Mouse (Mus musculus) retina, postnatal 1 day (tissue): ENCODE measurements around the gene 5730522E02Rik.
A peak's percentile ranks its signal among the peaks of the same experiment; 100 is the strongest.

Source experiments
- DNase-seq: peaks from one replicate; pipeline ENCODE4 v3.0.0-alpha.2; 2012

The 5730522E02Rik gene

DNA sequence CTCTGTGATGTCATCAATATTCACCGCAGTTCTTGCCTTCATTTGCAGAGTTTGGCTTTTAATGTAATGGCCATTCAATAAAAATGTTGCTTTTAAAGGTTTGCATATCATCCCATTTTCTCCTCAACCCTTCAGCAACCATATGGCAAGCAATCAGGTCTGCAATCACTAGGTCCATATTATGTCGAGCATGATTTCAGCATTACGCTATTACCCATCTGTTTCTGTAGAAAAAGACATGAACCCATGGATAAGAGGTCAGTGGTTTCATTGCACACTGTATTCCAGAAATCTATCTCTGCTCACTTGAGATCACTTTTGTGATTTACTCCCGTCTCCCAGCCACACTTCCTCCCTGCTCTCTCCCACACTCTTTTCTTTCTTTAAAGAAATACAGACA, 213.1 kb downstream of the 5730522E02Rik start:
- no peak for DNase-seq

DNA sequence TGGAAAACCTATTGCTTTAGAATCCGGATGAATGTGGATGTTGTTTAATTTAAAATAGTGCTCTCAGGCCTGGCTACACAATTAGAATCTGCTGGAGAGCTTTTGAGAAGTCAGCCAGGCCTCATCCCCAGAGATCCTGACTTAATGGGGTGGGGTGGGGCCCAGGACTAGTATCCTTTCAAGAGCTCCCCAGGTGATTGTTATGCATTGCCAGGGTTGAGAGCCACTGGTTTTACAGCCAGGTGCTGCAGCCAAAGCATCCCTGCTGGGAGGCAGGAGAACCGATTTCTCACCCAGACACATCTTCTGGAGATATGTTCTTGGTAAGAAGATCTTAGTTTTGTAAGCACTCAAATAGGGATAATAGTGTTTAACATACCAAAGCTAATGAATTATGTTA, 216.4 kb downstream of the 5730522E02Rik start:
- no peak for DNase-seq

DNA sequence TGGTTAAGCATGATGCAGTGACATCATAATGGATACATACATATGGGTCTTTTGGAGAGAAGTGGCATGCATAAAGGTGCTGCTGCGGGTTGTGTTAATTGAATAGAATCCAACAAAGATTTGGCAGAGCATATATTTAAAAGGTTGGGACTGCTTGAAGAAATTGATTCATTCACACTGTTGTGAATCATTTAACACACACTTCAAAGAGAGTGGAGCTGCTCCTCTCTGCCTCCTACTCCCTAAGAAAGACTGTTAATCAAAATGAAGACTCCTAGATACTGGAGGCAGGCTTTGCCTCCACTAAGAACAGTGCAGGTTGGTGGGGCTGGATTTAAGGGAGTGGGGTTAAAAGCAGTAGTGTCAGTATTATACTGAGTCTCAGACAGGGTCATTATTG, 218.3 kb downstream of the 5730522E02Rik start:
- DNase-seq, result no peak

DNA sequence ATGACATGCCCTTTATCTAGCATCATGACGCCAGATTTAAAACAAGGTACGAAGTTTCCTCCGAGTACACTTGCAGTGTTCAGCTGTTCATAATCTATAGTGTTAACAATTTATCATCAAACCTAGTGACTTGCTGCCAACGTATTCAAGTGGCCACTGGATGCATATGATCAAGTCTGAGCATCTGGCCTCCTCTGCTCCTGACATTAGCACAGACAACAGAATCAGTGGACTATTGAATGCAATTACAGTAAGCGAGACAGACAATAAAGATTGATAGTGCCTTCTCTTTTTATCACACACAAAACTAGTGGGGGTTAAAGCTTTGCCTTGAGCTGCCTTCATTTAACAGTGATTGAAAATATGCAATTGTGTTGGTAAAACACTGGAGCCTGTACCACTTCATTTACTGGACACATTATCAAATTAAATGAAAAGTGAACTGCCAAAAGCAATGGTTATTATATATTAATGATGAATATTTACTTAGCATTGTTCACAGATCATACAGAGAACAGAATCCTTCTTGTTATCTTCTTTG, 231.8 kb downstream of the 5730522E02Rik start:
- DNase-seq, result no peak

DNA sequence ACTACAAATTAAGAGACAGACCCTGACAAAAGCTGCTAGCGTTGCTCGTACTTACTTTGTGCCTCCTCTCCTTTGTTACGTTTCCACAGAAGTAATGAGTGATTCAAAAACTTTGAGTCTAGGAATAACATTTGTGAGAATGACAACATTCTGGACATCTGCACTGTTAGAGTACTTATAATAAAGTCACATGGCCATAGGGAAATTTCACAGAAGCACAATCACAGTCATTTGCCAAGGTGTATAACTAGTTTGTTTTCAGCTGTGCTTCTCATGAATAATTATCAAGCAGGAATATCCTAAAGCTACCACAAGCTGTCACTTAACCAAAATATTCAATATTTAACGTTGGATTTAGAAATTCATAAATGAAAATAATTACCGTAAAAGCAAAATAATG, 269.1 kb downstream of the 5730522E02Rik start:
- DNase-seq, result no peak

DNA sequence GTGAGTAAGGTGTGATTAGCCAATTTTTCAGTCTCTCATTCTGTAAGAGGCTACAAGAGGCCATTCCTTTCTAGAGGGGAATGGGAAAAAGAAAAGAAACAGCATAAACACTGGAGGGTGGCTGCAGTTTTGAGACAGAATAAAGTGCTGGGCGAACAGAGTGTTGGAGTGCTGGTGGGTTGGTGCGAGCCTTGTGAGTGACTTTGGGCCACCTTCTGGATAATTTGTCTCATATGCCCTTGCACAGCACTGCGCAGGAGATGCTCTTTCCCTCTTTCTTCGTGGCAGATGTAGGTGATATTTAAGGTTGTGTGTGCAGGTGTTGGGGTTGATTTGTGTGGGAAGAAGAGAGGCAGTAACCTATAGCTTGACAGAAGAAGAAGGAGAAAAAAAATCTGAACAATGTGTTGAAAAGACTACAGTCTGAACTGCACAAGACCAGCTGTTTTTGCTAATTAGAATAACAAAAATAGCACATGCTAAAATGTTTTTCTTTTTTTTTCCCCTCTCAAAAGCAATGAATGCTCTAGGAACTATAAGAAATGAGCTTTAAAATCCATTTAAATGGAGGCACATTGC, 269.8 kb downstream of the 5730522E02Rik start:
- DNase-seq, result no peak

DNA sequence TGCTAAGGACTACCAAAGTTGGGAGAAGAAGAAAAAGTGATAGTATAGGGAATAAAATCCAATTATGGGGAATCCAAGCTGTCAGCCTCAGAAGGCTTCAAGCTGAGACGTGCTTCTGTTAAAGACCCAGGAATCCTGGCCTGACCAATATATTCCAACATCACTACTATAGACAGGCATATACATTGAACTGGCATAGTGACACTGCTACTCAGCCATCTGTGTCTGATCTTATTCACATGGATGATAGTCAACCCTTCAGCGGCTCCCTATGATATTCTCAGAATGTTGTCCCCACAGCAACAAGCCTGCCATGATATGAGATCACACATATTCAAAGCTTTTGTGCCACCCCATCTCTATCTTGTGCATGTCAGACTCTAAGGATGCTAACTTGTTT, 284.3 kb downstream of the 5730522E02Rik start:
- DNase-seq, result no peak

DNA sequence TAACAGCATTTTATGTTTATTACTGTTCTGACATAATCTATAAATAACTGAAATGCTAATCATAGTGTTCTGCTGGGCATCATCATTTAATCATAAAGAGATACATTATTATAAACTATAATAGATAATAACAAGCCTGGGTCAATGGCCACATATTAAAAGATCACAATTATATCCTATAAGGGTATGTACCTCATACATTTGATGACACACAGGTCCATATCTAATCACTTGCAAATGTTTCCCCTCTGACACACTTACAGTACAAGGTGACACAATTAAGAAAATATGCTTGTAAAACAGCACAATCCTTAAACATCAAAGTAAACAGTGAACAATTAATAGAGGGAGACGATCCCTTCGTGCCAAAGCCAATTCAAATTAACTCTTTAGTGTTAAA, 308.2 kb downstream of the 5730522E02Rik start:
- DNase-seq, result no peak

DNA sequence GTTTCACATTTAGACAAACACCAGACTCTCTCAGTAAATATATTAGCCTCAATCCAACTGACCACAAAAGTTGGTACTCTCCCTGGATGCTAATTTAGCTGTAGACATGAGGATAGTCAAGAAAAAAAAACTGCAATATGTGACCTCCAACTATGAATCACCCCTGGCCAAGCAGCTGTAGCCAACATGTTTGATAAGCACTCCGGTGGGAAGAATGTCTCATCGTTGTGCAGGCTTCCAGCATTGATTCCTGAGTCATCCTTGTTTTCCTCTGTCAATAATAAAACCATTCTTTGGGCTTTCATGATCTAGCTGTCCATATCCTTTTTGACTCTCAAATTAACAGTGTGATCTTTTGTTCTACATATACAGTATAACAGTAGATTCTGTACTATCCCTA, 308.9 kb downstream of the 5730522E02Rik start:
- DNase-seq, result no peak

DNA sequence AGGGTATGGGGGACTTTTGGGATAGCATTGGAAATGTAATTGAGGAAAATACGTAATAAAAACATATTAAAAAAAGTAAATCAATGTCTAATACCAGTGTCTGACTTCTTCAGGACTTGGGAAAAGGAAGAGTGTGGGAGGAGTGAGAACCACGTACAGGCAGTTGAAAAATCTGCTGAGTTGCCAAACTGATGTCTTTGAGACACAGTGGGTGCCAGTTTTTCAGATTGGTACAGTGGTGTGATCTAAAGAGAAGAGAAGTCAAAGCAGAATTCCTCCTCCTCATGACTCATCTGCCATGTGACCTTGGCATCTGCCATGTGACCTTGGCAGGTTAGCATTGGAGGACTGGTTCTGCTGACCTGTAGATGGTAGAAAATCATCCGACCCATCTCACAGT, 316.7 kb downstream of the 5730522E02Rik start:
- no peak for DNase-seq

DNA sequence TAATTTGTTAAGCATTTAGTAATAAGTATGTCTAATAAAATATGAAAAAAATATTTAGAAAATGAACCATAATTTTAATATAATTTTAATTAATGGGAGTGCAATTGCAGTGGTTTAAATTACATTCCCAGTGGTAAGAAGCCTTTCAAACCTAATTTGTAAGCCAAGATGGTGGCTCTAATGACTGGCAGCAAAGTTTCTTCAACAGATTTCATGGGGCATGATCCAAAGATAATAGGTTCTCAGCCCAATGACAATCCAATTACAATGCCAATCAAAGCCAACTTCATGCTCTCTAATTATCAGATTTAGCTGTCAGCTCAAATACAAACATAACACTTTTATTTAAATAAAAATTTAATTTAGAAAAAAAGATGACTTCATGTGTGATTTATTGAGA, 337.6 kb downstream of the 5730522E02Rik start:
- DNase-seq, result peak; percentile 46

DNA sequence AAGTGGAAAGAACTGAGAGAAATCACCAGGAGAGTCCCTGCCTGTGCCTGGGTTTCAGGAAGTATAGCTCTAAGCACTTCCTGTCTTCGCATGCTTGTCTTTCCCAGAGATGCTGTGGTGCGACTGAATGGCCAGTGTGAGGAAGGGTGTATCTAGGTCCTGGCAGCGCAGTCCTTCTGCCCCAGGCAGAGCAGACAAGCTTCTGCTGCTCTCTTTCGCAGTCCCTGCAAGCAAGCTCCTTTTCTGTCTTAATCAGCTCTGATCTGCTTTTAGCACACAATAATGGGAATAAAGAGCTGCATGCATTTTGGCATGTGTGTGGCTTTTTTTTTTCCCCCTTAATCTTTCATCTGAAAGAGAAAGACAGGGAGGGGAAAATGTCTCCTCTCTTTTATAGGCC, 338.2 kb downstream of the 5730522E02Rik start:
- peak; percentile 34 for DNase-seq

DNA sequence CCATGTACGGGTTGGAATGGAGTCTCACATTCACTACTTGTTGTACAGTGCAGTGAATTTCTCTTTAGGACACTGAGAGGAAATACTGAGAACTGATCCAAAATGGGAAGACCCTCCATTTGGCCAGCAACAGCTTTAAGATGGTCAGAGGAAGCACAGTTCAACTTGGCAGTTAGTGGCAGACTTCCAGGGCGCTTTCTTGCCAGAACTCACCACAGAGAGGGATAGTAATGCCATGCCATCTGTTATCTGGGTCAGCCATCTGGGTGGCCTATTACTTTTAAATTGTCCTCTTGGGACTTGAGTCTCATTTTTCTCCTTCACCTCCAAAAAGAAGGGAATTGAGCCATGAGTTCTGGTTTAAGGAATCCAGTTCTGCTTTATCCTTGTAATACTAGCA, 344.3 kb downstream of the 5730522E02Rik start:
- peak; percentile 44 for DNase-seq

DNA sequence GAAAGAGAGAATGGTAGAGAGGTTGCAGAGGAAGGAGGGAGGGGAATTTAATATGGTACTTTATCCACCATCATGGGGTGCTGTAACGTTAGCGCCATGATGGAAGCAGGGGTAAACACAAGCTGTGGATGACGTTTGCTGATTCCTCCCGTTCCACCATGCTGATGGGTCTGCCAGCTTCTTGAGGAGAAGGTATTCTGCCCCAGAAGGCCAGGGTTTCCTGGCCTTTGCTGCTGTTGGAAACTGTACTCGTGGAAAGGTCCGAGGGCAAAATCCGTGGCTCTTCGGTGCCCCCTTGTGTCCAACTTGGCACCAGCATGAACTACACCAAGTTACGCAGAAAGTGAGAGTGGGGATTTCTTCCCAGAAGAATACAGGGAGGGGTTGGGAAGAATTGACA, 347.9 kb downstream of the 5730522E02Rik start:
- peak; percentile 83 for DNase-seq

DNA sequence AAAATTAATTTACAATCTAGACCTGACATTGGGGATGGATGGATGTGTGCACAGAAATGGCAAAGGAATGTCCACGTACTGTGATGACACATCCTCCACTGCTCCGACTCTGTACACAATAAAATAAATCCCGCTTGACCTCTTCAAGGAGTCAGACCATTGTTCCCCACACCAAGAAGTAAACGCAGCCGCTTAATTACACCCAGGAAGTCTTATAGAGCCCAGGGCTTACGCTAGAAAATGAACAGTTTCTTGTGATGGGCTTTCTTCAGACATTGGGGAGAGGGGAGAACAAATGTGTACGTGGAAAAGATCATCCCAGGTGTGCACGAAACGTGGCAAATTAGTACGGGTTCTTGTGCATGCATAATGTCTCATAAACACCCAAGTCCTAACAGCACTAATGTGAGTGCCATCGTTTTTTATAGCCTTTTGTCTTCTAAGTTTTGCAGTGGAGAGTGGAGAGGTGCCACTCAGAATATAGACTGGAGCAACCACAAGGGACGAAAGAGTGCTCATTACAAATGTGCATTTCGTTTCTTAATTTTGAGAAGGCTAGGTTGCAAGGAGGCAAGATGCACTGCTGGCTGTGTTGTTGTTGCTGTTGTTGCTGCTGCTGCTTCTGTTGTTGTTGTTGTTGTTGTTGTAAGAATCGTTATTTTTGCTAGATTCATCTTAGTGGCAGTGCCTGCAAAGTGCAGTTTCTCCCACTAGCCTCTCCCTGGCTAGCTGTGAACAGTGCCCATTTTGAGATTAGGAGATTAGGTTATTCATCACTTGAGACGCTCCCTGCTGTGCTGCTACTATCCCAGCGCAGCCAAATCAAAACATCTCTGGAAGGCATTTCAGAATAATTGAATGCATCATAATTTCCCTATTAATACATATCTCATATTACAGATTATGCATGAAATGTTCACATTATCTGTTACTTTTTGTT, 353.7 kb downstream of the 5730522E02Rik start:
- peak; percentile 43 for DNase-seq

DNA sequence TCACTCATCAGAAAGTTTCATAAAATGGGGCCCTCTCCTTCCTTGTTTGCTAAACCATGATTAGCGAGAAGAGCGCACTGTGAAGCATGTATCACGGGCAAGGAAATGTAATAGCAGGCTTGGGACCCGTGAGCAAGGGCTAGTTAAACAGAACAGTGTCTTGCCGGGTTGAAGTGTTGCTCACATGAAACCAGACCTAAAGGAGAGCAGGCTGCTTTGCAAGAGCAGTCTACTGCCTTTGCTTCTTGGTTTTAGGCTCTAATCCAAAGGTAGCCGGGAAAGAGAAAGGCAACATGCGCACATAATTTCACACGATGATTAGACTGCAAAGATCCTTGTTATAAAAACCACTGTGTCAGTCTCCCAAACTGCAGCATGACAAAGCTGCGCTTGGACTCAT, 354.8 kb downstream of the 5730522E02Rik start:
- DNase-seq, result peak; percentile 54

DNA sequence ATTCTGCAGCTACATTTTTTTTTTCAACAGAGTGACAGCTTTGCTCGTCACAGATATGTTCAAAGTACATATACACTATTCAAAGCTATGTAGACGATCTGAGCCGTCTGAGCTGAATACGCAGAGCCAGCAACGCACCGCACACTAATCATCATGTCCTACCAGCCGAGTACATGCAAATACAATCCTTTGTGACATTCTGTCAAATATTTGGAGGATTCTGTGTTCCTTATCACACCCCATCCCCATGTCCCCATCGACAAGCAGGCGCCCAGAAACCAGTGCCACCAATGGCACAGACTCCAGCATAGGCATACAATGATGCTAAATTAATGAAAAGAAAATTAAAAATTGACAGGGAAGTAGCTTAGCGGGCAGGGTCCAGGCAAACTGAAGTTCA, 356.3 kb downstream of the 5730522E02Rik start:
- DNase-seq, result peak; percentile 29

DNA sequence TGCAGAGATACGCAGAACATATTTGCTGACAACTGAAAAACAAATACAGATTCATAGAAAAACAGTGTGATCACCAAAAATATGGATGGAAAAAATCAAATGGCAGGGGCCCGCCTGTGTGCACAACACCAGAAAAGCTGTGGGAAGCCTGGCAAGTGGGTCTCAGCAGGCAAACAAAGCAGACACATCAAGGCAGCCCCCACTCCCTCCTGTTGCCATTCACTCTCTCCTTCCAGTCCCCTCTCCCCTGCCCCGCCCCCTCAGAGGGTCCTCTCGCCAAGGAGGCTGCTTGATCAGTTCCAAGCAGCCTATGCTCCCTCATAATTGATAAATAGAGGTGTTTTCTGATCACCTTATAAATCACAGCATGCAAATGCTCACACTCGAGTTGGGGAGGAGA, 357.5 kb downstream of the 5730522E02Rik start:
- peak; percentile 25 for DNase-seq

DNA sequence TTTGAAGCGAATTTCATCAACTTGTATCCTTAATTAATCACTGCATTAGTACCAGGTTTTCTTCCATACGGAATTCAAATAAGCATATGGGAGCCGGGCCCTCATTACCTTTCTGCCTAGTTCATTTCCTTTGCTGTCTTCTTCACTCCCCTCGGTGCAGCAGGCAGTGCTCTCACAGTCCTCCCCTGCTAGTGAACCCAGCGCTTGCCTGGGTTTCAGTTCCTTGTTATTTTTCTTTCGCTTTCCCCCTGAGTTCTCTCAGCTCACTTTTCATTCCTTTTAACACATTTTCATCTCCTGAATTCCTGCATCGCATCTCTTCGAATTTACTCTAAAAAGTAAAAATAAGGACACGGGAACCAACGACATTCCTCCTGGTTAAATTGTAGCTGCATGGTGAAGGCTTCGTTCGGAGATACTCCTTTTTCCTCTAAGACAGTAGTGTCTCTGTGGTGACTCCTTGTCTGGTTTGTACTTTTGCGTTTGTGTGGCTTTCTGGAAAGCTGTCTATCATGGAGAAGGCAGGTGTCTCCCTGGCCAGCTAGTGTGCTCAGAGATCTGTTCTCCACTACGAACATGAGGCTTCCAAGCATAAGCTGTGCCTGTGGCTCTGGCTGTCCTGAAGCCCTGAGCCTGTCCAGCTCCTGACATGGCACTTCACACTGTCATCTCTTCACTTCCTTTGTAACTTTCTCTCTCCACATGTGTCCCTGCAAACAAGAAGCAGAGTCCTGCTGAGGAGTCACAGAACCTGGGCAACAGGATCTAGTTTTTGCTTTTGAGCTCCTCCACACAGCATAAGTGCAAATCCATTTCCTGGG, 361.5 kb downstream of the 5730522E02Rik start:
- DNase-seq, result no peak

DNA sequence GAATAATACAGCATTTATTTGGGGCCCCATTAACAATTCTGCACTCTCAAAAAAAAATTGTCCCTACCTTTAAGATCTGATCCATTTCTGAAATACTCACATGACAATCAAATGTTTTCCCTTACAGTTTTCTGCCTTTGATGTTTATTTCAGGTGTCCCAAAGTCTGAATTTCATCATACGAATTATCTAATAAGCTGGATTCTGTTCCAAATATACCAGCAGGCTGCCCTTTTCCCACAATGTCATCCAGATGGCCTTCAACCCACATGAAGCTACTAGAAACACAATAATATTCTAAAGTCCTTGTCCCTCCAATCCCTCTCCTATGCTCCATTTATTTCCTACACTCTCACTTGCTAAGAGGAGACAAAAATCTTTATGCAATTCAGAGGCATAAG, 372.1 kb downstream of the 5730522E02Rik start:
- DNase-seq, result no peak

DNA sequence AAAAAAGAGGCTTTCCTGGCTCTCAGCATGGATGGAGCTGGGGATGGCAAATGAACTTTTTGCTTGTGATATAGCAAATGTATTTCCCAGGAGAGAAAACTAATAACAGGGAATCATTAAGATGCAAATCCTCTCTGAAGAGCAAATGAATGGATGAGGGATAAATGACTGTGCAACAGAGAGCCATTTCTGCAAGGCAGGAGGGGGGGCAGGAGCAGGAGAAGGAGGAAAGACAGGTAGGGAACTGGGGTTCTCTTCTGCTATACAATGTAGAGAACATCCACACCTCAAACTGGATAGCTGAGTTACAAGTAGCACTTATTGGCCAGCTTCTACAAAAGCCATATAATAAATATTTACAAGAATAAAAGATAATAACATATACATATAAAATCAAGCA, 390.8 kb downstream of the 5730522E02Rik start:
- no peak for DNase-seq

DNA sequence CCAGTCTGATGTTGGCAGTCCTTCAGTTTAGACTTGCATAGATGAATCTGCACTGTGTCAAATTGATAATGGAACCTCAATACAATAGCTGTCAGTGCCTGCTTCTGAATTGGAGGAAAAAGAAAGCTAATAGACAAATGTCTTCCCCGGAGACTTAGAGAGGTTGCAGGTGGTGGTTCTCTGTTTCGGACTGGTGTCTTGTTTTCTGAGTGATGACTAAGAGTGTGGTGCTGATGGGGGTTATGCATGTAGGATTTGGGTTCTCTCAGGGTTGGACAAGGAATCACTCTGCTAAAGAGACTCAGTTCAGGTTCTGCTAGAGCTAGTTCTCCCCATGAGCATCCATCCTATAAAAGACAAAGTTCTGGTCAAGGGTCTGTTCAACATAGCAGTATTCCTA, 397.1 kb downstream of the 5730522E02Rik start:
- DNase-seq, result no peak

DNA sequence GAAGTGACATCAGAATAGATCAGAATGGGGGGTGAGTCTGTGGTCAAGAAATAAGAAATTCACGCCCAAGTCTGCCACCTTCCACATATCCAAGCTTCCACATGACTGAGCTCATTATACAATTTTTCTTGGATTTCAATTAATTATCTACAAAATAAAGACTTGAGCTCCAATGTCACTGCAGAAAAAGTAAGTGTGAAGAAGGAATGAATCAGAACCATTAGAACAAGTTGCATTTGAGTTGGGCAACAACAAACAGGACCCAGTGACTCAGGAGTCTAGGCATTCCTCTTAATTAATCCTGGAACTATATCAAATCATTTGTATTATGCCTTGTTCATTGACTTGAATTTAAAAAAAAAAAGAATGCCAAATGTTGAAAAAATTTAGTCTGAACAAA, 422.9 kb downstream of the 5730522E02Rik start:
- DNase-seq, result no peak
